Mouse (Mus musculus) kidney, embryonic 15.5 days (tissue): ENCODE data around the gene Lamb3. TPM values are rescaled to one million over a fixed set of nuclear protein-coding genes. Genes with fewer than 3 reads are reported as not detected.
"Not testable (repeated sequence)": the region's sequence is repeated elsewhere in the genome, so short reads cannot be mapped to it uniquely, and the experiment has no call there.

ENCODE experiments used
- ATAC-seq: fragments of 200-750 bp; cut with Nextera tagmentation; replicated peaks from 2 replicates; pipeline ENCODE4 v1.8.0; 2017; ENCODE audit warnings: moderate TSS enrichment; ENCODE audit not compliant: low FRiP score
- H3K27ac ChIP-seq: fragments of 300-500 bp; sonication (generic); 2 replicates; pipeline ENCODE4 v1.5.1; 2015; ENCODE audit warnings: mild to moderate bottlenecking, inconsistent platforms
- H3K27me3 ChIP-seq: fragments of 300-500 bp; sonication (generic); 2 replicates; pipeline ENCODE4 v1.6.1; 2015; ENCODE audit warnings: inconsistent platforms
- H3K36me3 ChIP-seq: fragments of 300-500 bp; sonication (generic); 2 replicates; pipeline ENCODE4 v1.6.1; 2015; ENCODE audit warnings: inconsistent platforms
- H3K4me1 ChIP-seq: fragments of 300-500 bp; sonication (generic); 2 replicates; pipeline ENCODE4 v1.6.1; 2015; ENCODE audit warnings: inconsistent platforms
- H3K4me2 ChIP-seq: fragments of 300-500 bp; sonication (generic); 2 replicates; pipeline ENCODE4 v1.6.1; 2015; ENCODE audit warnings: moderate library complexity, mild to moderate bottlenecking, inconsistent platforms
- H3K4me3 ChIP-seq: fragments of 300-500 bp; sonication (generic); replicated peaks from 2 replicates; pipeline ENCODE4 v1.5.1; 2015; ENCODE audit warnings: mild to moderate bottlenecking, inconsistent platforms
- H3K9ac ChIP-seq: fragments of 300-500 bp; sonication (generic); 2 replicates; pipeline ENCODE4 v1.6.1; 2015; ENCODE audit warnings: mild to moderate bottlenecking, inconsistent platforms
- H3K9me3 ChIP-seq: fragments of 300-500 bp; sonication (generic); replicated peaks from 2 replicates; pipeline ENCODE4 v1.6.1; 2016; ENCODE audit warnings: inconsistent platforms
- WGBS: fragments of 180-500 bp; shearing (Covaris S2); methylation state at CpG from one replicate; pipeline ENCODE4 v1.1.7; 2015; ENCODE audit warnings: mixed read lengths; 5-methylcytosine and 5-hydroxymethylcytosine counted together
- polyA plus RNA-seq: library from polyadenylated mRNA; unstranded; fragments of >200 nt; fragmentation: Nextera tagmentation; extraction: Ambion mirVana; gene quantifications from 2 replicates; pipeline ENCODE4 v1.2.1, GENCODE M21; 2015

Gene Lamb3
- polyA plus RNA-seq, 1 experiment from 2014 or later, result 1.6 TPM

DNA sequence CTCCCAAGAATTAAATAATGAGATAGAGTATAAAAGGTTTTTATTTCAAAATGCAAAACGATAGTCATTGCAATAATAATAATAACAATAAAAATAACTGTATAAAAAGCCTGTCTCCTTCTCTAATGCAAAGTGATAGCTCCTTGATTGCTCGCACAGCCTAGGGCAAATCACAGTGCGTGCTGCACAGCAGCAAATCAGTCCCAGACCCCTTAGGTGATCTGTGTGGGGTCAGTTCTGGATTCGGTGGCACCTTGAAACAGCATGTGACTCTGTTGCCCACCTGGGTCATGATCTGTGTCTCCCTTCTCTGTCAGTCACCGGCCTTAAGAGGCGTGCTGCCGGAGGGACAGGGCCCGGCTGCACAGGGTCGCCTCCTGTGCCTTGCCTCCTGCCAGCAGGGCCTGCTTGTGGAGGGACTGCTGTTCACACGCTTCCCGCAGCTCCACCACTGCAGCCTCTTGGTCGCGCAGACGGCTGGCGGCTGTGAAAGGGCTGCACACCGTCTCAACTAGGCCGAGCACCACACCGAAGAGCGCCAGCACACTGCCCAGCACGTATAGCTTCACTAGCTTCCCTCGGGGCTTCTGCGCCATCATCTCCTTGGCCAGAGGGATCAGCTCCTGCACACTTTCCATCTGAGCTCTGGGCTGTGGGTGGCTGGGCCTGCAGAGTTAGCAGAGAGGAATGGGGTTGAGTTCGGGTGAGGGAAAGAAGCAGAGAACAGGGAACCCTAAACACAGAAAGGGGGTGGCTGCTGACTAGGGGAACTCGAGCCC, 64.8 kb downstream of the Lamb3 start:
- peak overlapping the region; percentile 86 for H3K27ac ChIP-seq
- ATAC-seq, result peak; percentile 79
- WGBS, result 17% methylated on average over 24 of the region's 24 CpGs
- H3K9me3 ChIP-seq, result no peaks in the 10 kb centered on the region
- H3K4me3 ChIP-seq, result peak overlapping the region; percentile 45
- no peaks in the 10 kb centered on the region for H3K36me3 ChIP-seq
- H3K9ac ChIP-seq, result peak overlapping the region; percentile 34
- H3K4me1 ChIP-seq, result peaks cover 17% of the 10 kb centered on the region
- H3K27me3 ChIP-seq, result no peaks in the 10 kb centered on the region
- H3K4me2 ChIP-seq, result peak overlapping the region; percentile 69

DNA sequence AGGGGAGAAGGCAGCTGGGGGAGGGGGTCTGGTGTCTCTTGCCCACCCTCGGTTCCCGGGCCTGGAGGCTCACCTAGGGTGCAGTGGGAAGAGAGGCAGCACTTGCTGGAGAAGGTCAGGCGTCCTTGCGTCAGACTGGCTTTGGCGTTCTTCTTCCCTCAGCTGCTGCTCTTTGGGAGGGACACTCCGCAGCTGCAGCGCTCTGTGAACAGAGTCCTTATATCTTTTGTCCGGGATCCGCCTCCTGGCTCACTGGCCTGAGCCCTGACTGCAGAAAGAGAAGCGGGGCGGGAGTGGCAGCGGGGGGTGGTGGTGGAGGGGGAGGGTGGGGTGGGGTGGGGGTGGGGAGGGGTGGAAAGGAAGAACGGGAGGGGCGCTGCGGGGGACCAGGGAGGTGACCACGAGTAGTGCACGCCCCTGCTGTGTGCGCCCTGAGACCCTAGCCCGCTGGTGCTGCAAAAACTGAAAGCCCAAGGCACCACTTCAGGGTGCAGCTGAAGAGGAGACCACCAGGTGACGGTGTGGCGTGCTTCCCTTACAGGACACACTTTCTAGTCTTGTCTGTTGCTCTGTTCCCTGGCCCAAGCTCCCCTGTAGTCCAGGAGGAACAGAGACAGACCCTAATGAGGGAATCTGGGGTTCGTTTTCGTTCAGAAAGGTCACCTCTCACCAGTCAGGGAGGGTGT, 65.6 kb downstream of the Lamb3 start, which contains the start of gene G0s2:
TSS of gene G0s2 (minus strand) at position 302 of the 686 bp plus-strand sequence.
- peak within 1 kb of the TSS; percentile 45 for H3K4me3 ChIP-seq

DNA sequence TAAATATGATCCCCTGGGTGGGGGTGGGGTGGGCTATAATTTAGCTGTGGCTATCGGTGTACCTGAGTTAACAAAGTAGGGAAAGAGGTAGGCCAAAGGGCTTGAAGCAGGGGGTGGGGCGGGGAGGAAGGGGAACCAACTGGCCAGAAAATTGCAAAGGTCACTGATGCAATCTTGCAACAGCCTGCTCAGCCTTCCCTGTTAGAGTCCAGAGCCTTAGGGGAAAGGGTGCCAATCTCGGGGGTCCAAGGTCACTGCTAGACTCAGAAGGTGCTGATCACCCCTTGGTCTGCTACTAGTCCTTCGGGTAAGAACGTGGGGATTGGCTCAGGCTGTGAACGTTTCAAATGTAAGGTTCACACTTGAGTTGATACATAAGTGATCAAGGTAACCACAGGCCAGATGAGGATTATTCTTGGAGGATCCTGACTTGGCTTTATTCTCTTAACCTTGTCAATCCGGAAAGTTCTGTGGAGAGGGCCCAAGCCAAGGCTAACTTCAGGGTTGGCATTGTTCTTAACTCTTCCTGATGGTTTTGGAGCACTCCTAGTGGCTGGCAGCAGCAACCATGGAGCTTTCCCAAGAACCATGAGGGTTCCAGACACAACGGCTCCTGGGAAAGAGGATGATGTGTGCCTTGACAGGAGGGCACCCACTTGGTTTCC, 67.0 kb downstream of the Lamb3 start:
- WGBS, result 67% methylated on average over 8 of the region's 8 CpGs
- H3K36me3 ChIP-seq, result no peaks in the 10 kb centered on the region
- no peak overlapping the region for H3K4me3 ChIP-seq
- no peak overlapping the region for H3K9ac ChIP-seq
- no peaks in the 10 kb centered on the region for H3K9me3 ChIP-seq
- H3K27me3 ChIP-seq, result no peaks in the 10 kb centered on the region
- peaks cover 17% of the 10 kb centered on the region for H3K4me1 ChIP-seq
- H3K4me2 ChIP-seq, result no peak overlapping the region
- H3K27ac ChIP-seq, result no peak overlapping the region
- ATAC-seq, result no peak

More for the DNA sequence above, 65.6 kb downstream of the Lamb3 start, which contains the start of gene G0s2:
- peak; percentile 89 for ATAC-seq
- Histone ChIP-seq H3K27ac (peak within 1 kb of the TSS; percentile 86), H3K36me3 (no peaks in the 10 kb centered on the region), H3K4me2 (peak within 1 kb of the TSS; percentile 69), H3K27me3 (no peaks in the 10 kb centered on the region), H3K4me1 (peaks cover 17% of the 10 kb centered on the region), H3K9me3 (no peaks in the 10 kb centered on the region), H3K9ac (peak within 1 kb of the TSS; percentile 34)
- under 1% methylated on average over 21 of the region's 23 CpGs for WGBS

DNA sequence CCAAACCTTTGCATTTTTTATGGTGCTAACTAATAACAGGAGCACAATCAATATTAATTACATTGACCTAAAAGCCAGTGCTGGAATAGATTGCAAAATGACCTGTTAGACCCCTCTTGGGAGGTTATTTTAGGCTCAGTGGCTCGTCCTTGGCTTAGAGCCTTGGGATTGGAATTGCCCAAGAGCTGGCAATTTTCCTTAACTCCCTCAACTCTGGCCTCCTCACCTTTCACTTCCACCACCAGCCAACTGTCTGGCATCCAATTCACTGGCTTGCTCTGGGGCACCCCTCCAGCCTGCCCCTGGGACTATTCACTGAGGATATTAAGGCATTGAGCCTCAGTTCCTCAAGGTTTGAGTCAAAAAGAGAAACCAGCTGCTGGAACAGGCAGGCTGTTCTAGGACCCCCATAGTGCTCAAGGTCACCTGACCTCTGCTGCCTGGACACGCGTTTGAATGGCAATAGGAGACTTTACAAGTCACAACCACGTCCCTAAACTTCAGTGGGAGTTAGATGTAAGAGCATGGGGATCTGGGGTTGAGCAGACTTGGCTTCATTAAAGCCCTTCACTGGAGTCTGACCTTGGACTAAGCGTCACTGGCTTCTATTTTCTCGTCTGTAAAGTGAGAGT, 71.0 kb downstream of the Lamb3 start:
- 0 out of 2 replicates have a peak, but pooled peaks cover under 1% of the 10 kb centered on the region for H3K4me1 ChIP-seq
- no peaks in the 10 kb centered on the region for H3K27me3 ChIP-seq
- no peak for ATAC-seq
- H3K27ac ChIP-seq, result no peak overlapping the region
- no peak overlapping the region for H3K9ac ChIP-seq
- H3K9me3 ChIP-seq, result no peaks in the 10 kb centered on the region
- WGBS, result 48% methylated on average over 6 of the region's 6 CpGs
- no peak overlapping the region for H3K4me2 ChIP-seq
- no peaks in the 10 kb centered on the region for H3K36me3 ChIP-seq
- H3K4me3 ChIP-seq, result no peak overlapping the region

DNA sequence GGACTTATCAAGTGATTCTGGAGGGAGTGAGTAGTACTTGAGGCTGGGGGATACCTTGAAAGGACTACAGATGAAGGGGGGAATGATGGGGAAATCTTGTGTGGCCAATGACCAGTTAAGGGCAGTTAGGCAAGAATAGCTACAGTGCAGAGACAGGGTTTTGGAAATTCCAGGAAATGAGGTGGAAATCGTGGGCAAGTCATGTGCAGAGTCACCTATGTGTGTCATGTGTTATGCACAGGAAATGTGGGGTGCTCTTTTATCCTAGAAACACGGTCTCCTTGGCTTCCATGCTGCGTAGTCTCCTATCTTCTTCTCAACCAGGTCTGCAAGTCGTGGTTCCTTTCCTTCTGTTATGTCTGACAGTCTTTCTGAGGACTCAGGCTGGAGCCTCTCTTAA, 72.0 kb downstream of the Lamb3 start:
- no peak for ATAC-seq
- H3K4me2 ChIP-seq, result no peak overlapping the region
- no peak overlapping the region for H3K27ac ChIP-seq
- H3K9me3 ChIP-seq, result no peaks in the 10 kb centered on the region
- no peaks in the 10 kb centered on the region for H3K36me3 ChIP-seq
- H3K4me3 ChIP-seq, result no peak overlapping the region
- no peak overlapping the region for H3K9ac ChIP-seq
- no peaks in the 10 kb centered on the region for H3K4me1 ChIP-seq
- WGBS, result 76% methylated on average over 4 of the region's 4 CpGs
- H3K27me3 ChIP-seq, result no peaks in the 10 kb centered on the region

DNA sequence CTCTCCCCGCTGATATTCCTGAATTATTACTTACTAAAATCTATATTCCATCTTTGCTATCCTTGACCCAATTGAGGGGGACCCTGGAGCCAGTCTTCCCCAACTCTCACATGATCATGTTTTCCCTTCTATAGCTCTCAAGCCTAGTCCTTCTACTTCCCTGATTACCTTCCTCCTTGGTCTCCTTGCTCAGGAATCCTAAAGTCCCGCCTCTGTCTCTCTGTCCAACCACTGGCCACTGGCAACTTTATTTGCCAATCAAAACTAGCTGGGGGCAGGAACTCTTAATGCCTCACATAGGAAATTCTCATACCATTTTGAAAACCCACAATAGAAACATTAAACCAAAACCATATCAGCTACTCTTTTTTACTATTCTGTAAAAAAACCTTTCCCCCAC, 73.8 kb downstream of the Lamb3 start:
- 98% methylated on average over 2 of the region's 2 CpGs for WGBS
- Histone ChIP-seq H3K4me2 (no peak overlapping the region), H3K27me3 (no peaks in the 10 kb centered on the region), H3K4me3 (no peak overlapping the region), H3K9ac (no peak overlapping the region), H3K27ac (no peak overlapping the region), H3K36me3 (no peaks in the 10 kb centered on the region), H3K9me3 (no peaks in the 10 kb centered on the region), H3K4me1 (no peaks in the 10 kb centered on the region)
- ATAC-seq, result no peak

DNA sequence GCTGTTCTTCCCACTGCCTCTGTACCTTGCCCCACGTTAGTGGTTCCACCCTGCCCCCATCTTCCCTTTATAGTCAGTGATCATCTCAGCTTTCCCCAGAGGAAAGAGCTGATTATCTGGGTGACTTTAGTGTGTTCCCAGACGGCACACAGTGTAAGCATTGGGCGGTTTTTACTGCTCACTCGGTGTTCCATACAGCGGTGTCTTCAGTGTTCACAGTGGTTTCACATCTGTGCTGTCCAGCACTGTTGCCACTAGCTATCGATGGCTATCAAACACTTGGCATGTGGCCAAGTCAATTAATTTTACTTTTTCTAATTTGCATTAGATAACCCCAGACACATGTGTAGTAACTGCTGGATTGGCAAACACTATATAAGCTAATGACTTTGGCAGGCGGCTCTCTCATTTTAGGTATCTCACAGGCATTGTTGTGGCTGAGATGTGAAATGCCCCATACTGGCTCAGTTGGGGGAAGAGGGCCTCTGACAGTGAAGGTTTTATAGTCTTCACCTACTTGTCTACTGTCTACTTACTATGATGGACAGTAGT, 76.8 kb downstream of the Lamb3 start:
- WGBS, result 64% methylated on average over 7 of the region's 7 CpGs
- H3K9ac ChIP-seq, result no peak overlapping the region
- H3K4me2 ChIP-seq, result no peak overlapping the region
- no peak overlapping the region for H3K4me3 ChIP-seq
- ATAC-seq, result no peak
- no peak overlapping the region for H3K27ac ChIP-seq
- no peaks in the 10 kb centered on the region for H3K9me3 ChIP-seq
- H3K27me3 ChIP-seq, result no peaks in the 10 kb centered on the region
- no peaks in the 10 kb centered on the region for H3K4me1 ChIP-seq
- no peaks in the 10 kb centered on the region for H3K36me3 ChIP-seq

DNA sequence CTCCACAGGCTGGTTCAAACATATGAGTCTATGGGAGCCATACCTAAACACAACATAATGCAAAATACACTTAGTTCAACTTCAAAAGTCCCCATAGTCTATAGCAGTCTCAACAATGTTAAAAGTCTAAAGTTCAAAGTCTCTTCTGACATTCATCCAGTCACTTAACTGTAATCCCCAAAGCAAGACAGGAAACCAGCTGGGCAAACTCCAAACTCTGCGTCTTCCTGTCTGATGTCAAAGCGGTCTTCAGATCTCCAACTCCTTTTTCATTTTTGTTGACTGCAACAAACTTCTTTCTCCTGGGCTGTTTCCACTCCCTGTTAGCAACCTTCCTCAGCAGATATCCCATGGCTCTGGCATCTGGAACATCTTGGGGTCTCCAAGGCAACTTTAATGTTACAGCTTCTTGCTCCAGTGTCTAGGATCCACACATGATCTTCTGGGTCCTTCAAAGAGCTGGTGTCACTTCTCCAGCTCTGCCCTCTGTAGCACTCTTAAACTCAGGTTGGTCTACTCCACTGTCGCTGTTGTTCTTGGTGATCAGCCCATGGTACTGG, 78.3 kb downstream of the Lamb3 start:
- not testable (repeated sequence) for H3K4me2 ChIP-seq, H3K27me3 ChIP-seq, H3K4me3 ChIP-seq, H3K9ac ChIP-seq, H3K4me1 ChIP-seq, H3K9me3 ChIP-seq, H3K36me3 ChIP-seq, ATAC-seq, H3K27ac ChIP-seq
- WGBS, result 79% methylated on average over 3 of the region's 3 CpGs

DNA sequence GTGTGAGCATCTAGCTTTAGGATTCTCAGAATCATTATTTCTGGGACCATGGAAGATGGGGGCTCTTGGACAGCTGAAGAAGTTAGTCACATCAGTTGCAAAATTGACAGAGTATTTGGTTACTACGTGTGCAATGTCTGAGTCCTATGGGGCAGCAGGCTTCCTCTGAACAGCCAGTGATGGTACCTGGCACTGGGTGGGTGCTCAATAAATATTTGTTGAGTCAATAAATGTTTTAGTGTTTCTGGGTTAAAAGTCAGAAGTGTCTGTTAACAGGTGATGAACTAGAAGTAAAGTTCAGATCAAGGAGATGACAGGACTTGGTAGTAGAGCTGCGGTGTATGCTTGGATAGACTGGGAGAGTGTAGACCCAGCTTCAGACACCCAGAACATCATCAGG, 80.1 kb downstream of the Lamb3 start:
- Histone ChIP-seq H3K4me1 (no peaks in the 10 kb centered on the region), H3K9me3 (no peaks in the 10 kb centered on the region), H3K4me2 (no peak overlapping the region), H3K27me3 (no peaks in the 10 kb centered on the region), H3K36me3 (no peaks in the 10 kb centered on the region), H3K4me3 (no peak overlapping the region), H3K9ac (no peak overlapping the region), H3K27ac (no peak overlapping the region)
- ATAC-seq, result no peak
- WGBS, result 83% methylated on average over 2 of the region's 2 CpGs

DNA sequence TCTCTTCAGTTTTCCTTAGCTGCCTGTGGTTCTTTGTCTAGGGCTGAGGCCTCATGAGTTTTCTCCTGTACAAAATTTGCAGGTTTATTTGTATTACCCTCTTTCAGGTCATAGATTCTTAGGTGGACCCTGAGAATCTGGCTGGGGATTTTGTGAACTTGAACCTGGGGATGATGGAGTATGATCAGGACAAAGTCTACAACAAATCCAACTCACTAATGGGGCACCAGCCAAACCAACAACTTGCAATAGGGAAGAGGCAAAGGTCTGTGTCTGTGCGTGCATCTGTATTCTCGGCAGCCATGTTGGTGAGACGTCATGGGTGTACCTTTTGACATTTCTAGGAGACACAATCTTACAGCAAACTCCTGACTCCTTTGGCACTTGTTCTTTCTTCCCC, 81.6 kb downstream of the Lamb3 start:
- no peak for ATAC-seq
- WGBS, result 90% methylated on average over 3 of the region's 3 CpGs
- no peaks in the 10 kb centered on the region for H3K36me3 ChIP-seq
- H3K27me3 ChIP-seq, result no peaks in the 10 kb centered on the region
- no peaks in the 10 kb centered on the region for H3K9me3 ChIP-seq
- no peak overlapping the region for H3K27ac ChIP-seq
- H3K9ac ChIP-seq, result no peak overlapping the region
- no peak overlapping the region for H3K4me3 ChIP-seq
- H3K4me2 ChIP-seq, result no peak overlapping the region
- no peaks in the 10 kb centered on the region for H3K4me1 ChIP-seq

DNA sequence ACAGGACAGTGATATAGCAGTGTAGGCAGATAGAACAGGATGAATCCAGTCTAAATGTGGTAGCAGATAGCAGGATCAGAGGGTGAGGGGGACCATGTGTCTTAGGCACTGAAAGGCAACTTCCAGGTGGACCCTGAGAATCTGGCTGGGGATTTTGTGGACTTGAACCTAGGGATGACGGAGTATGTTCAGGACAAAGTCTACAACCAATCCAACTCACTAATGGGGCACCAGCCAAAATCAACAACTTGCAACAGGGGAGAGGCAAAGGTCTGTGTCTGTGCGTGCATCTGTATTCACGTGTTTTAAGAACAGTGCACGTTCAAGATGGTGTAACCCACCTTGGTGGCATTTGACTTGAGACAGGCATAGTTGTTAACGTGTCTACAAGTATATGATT, 82.4 kb downstream of the Lamb3 start:
- ATAC-seq, result no peak
- Histone ChIP-seq H3K36me3 (no peaks in the 10 kb centered on the region), H3K4me1 (no peaks in the 10 kb centered on the region), H3K9me3 (no peaks in the 10 kb centered on the region), H3K27ac (no peak overlapping the region), H3K27me3 (no peaks in the 10 kb centered on the region), H3K9ac (no peak overlapping the region), H3K4me2 (no peak overlapping the region), H3K4me3 (no peak overlapping the region)
- 74% methylated on average over 5 of the region's 5 CpGs for WGBS
